Mouse (Mus musculus): ENCODE measurements at regions not wholly inside any gene's neighbourhood (a gene's known extent, or its start where the extent isn't known, plus 50 kb on each side); places are given as distances from the start of the nearest gene placed in this dataset.

GRCm38 (mm10) chr13:90722599-90723532, 182.3 kb downstream of the Atp6ap1l start:
- TF ChIP-seq CTCF (IDR thresholded peaks at IDR 0.05), result no peak
- TF ChIP-seq EP300 (IDR thresholded peaks at IDR 0.05), result no peak

Measured in lung, postnatal 0 days (tissue).